Mouse (Mus musculus): ENCODE data around the gene Olfr63. TPM values are rescaled to one million over a fixed set of nuclear protein-coding genes. Genes with fewer than 3 reads are reported as not detected.
"Not testable (repeated sequence)": the region's sequence is repeated elsewhere in the genome, so short reads cannot be mapped to it uniquely, and the experiment has no call there.

Gene Olfr63
- total RNA-seq (2014; rRNA removed) (not detected in 2 replicates), polyA plus RNA-seq (2012; rRNA removed) (not detected in 2 replicates)

DNA sequence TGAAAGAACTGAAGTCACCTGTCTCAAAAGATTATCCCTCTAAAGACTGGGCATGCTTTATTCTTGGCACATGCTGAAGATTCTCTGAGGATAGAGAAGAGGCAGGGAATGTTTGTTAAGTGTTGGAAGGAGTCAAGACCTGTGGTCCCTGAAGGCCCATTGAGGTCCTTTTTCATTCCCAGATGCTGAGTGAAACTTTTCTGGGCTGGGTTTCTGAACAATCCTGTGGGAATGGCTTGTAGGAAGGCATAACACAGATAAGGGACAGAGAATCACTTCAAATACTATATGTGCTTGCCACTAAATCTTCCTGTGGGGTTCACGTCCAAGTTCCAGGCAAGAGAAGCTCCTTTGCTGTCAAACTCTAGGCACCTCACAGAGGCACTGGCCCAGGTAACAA is at the start of gene Olfr63:
Gene Olfr63 (plus strand): TSS at position 301 of the 400 bp plus-strand sequence.
- Histone ChIP-seq H3K36me3 (ENCODE audit: control insufficient read depth, insufficient read depth, low read length) (no peaks in the 10 kb centered on the region), H3K4me1 (ENCODE audit: control insufficient read depth, insufficient read depth, low read length) (no peaks in the 10 kb centered on the region), H3K4me3 (ENCODE audit: insufficient read depth, low read depth, low read length) (no peak within 1 kb of the TSS), H3K27me3 (ENCODE audit: control insufficient read depth, insufficient read depth, low read length) (no peaks in the 10 kb centered on the region), H3K79me2 (ENCODE audit: control insufficient read depth, insufficient read depth, low read length) (no peaks in the 10 kb centered on the region), H3K9ac (ENCODE audit: low read depth, low read length) (no peak within 1 kb of the TSS), H3K27ac (replicated peaks; ENCODE audit: insufficient read depth, low read depth, low read length) (no peak within 1 kb of the TSS)
- DNase-seq (ENCODE audit: extremely low read depth, low read depth, low spot score) = no peak
- WGBS = 76% methylated on average over 1 of the region's 1 CpGs
- TF ChIP-seq CTCF (IDR thresholded peaks at IDR 0.05; ENCODE audit: low read depth, low read length) = no peak
- TF ChIP-seq POLR2A (IDR thresholded peaks at IDR 0.05; ENCODE audit: extremely low read depth, insufficient read depth, low read length) = no peak

DNA sequence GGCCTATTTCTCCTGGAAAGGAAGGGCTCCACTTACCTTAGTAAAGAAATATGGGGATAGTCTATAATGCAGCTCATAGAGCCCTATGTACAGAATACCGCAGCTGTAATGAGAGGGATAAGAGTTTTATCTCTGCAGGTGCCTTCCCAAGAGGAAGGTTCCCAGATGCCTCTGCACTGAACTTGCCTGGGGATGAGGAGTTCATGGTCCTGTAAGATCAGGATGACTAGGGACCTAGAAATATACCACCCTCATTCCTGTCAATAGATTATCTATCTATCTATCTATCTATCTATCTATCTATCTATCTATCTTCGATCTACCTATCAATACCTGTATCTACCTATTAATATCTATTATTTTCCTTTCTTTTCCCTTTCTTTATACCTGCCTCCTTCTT is 42.9 kb upstream of the Olfr63 start, which contains the start of gene Olfr1564:
Gene Olfr1564 (minus strand): TSS at position 101 of the 400 bp plus-strand sequence.
- no peak within 1 kb of the TSS for H3K27ac ChIP-seq (replicated peaks; ENCODE audit: insufficient read depth, low read depth, low read length)
- no peaks in the 10 kb centered on the region for H3K27me3 ChIP-seq (ENCODE audit: control insufficient read depth, insufficient read depth, low read length)
- no peaks in the 10 kb centered on the region for H3K4me1 ChIP-seq (ENCODE audit: control insufficient read depth, insufficient read depth, low read length)
- no peak within 1 kb of the TSS for H3K9ac ChIP-seq (ENCODE audit: low read depth, low read length)
- TF ChIP-seq CTCF (IDR thresholded peaks at IDR 0.05; ENCODE audit: low read depth, low read length) (no peak), POLR2A (IDR thresholded peaks at IDR 0.05; ENCODE audit: extremely low read depth, insufficient read depth, low read length) (no peak)
- H3K4me3 ChIP-seq (ENCODE audit: insufficient read depth, low read depth, low read length) = no peak within 1 kb of the TSS
- no peak for DNase-seq (ENCODE audit: extremely low read depth, low read depth, low spot score)
- WGBS = 78% methylated on average over 2 of the region's 2 CpGs
- no peaks in the 10 kb centered on the region for H3K79me2 ChIP-seq (ENCODE audit: control insufficient read depth, insufficient read depth, low read length)
- H3K36me3 ChIP-seq (ENCODE audit: control insufficient read depth, insufficient read depth, low read length) = no peaks in the 10 kb centered on the region

DNA sequence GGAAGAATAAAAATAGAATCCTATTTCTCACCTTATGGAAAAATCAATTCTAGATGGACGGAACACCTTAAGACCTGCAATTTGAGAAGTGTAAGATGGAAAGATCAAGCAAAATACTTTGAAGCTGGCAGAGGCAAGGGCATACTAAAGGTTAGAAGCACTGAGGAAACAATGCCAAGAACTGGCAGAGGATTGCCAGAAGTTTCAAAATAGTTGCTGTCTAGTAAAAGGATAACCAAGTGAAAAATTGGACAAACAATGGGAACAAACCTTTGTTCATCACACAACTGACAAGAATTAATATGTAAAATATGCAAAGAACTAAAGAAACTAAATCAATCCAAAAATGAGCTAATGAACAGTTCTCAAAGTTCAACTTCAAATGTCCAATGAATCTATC is 27.8 kb upstream of the Olfr63 start:
- DNase-seq (ENCODE audit: extremely low read depth, low read depth, low spot score) = peak; percentile 87
- not testable (repeated sequence) for H3K79me2 ChIP-seq (ENCODE audit: control insufficient read depth, insufficient read depth, low read length); H3K4me3 ChIP-seq (ENCODE audit: insufficient read depth, low read depth, low read length); H3K27me3 ChIP-seq (ENCODE audit: control insufficient read depth, insufficient read depth, low read length); H3K36me3 ChIP-seq (ENCODE audit: control insufficient read depth, insufficient read depth, low read length); H3K27ac ChIP-seq (replicated peaks; ENCODE audit: insufficient read depth, low read depth, low read length); H3K4me1 ChIP-seq (ENCODE audit: control insufficient read depth, insufficient read depth, low read length); H3K9ac ChIP-seq (ENCODE audit: low read depth, low read length)
- WGBS = 28% methylated on average over 1 of the region's 1 CpGs

DNA sequence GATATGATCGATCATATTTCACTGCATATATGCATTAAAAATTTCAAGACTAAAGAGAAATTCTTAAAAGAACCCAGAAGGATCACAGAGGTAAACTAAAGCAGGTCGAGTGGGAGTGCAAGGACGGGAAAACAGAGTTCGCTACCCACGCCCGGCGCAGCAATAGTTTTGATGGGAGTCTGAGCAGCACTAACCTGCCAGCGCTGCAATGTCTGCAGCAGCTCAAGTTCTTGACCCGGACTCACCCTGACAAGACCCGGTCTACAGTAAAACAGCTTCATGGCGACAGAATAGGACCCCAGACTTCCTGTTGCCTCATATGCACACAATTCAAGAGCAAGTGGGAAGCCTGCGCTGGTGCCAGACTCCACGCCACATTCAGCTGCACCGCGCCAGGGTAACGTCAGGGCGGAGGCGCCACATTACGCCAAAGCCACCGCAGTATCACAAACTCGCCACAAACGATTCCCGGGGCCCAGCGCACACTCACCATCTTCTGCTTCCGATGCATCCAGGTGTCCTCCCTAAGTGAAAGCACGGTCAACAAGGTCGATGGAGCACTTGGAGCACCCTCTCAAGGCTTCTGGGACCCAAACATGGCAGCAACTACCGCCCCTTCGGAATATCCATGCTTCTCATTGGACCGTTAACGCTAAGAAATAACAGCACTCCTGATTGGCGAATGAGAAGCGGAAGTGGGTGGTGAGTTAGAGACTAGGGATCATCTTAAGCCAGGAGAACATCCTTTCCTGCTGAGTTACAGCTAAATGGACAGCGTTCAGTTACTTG is 9.8 kb upstream of the Olfr63 start, which contains the start of gene Zfp955a:
Gene Zfp955a (minus strand): TSS at position 616 of the 789 bp plus-strand sequence.
- H3K4me3 ChIP-seq (ENCODE audit: insufficient read depth, low read depth, low read length); H3K36me3 ChIP-seq (ENCODE audit: control insufficient read depth, insufficient read depth, low read length); DNase-seq (ENCODE audit: extremely low read depth, low read depth, low spot score); H3K79me2 ChIP-seq (ENCODE audit: control insufficient read depth, insufficient read depth, low read length); H3K9ac ChIP-seq (ENCODE audit: low read depth, low read length); H3K4me1 ChIP-seq (ENCODE audit: control insufficient read depth, insufficient read depth, low read length); H3K27me3 ChIP-seq (ENCODE audit: control insufficient read depth, insufficient read depth, low read length); H3K27ac ChIP-seq (replicated peaks; ENCODE audit: insufficient read depth, low read depth, low read length): not testable (repeated sequence)
- 33% methylated on average over 1 of the region's 34 CpGs for WGBS

DNA sequence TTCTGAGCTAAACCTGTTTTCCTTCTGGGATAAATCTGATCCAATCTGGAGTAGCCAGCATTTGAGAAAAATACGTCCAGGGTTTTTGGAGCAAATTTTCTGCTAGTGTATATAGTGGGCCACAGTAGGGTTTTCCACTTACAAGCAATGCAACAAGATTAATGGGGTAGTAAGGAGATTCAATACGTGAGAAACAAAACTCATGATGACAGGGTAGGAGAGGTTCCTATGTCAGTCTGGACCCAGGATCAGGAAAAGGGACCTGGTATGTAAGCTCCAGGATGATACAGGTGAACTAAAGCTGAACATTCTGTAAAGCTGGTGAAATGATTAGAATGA is 9.2 kb upstream of the Olfr63 start:
- H3K79me2 ChIP-seq (ENCODE audit: control insufficient read depth, insufficient read depth, low read length); H3K4me1 ChIP-seq (ENCODE audit: control insufficient read depth, insufficient read depth, low read length); H3K9ac ChIP-seq (ENCODE audit: low read depth, low read length); DNase-seq (ENCODE audit: extremely low read depth, low read depth, low spot score); H3K36me3 ChIP-seq (ENCODE audit: control insufficient read depth, insufficient read depth, low read length); H3K4me3 ChIP-seq (ENCODE audit: insufficient read depth, low read depth, low read length); H3K27me3 ChIP-seq (ENCODE audit: control insufficient read depth, insufficient read depth, low read length); H3K27ac ChIP-seq (replicated peaks; ENCODE audit: insufficient read depth, low read depth, low read length): not testable (repeated sequence)
- no CpG with 5 or more reads among the region's 2 CpGs for WGBS

DNA sequence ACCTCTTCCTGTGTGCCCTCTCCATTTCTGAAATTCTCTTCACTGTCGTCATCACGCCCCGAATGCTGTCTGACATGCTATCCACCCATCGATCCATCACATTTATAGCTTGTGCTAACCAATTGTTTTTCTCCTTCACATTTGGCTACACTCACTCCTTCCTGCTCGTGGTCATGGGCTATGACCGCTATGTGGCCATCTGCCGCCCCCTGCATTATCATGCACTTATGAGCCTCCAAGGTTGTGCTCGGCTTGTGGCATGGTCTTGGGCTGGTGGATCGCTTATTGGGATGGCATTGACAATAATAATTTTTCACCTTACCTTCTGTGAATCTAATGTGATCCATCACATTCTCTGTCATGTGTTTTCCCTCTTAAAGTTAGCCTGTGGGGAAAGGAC is 4.4 kb downstream of the Olfr63 start:
- H3K4me1 ChIP-seq (ENCODE audit: control insufficient read depth, insufficient read depth, low read length) = no peaks in the 10 kb centered on the region
- H3K27ac ChIP-seq (replicated peaks; ENCODE audit: insufficient read depth, low read depth, low read length) = no peak overlapping the region
- H3K27me3 ChIP-seq (ENCODE audit: control insufficient read depth, insufficient read depth, low read length) = no peaks in the 10 kb centered on the region
- H3K9ac ChIP-seq (ENCODE audit: low read depth, low read length) = no peak overlapping the region
- H3K4me3 ChIP-seq (ENCODE audit: insufficient read depth, low read depth, low read length) = no peak overlapping the region
- no peaks in the 10 kb centered on the region for H3K79me2 ChIP-seq (ENCODE audit: control insufficient read depth, insufficient read depth, low read length)
- DNase-seq (ENCODE audit: extremely low read depth, low read depth, low spot score) = no peak
- no peaks in the 10 kb centered on the region for H3K36me3 ChIP-seq (ENCODE audit: control insufficient read depth, insufficient read depth, low read length)
- WGBS = 84% methylated on average over 9 of the region's 9 CpGs
- TF ChIP-seq POLR2A (IDR thresholded peaks at IDR 0.05; ENCODE audit: extremely low read depth, insufficient read depth, low read length) (no peak), CTCF (IDR thresholded peaks at IDR 0.05; ENCODE audit: low read depth, low read length) (no peak)

DNA sequence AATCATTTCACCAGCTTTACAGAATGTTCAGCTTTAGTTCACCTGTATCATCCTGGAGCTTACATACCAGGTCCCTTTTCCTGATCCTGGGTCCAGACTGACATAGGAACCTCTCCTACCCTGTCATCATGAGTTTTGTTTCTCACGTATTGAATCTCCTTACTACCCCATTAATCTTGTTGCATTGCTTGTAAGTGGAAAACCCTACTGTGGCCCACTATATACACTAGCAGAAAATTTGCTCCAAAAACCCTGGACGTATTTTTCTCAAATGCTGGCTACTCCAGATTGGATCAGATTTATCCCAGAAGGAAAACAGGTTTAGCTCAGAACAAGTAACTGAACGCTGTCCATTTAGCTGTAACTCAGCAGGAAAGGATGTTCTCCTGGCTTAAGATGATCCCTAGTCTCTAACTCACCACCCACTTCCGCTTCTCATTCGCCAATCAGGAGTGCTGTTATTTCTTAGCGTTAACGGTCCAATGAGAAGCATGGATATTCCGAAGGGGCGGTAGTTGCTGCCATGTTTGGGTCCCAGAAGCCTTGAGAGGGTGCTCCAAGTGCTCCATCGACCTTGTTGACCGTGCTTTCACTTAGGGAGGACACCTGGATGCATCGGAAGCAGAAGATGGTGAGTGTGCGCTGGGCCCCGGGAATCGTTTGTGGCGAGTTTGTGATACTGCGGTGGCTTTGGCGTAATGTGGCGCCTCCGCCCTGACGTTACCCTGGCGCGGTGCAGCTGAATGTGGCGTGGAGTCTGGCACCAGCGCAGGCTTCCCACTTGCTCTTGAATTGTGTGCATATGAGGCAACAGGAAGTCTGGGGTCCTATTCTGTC is 24.8 kb downstream of the Olfr63 start, which contains the start of gene Zfp955b:
Gene Zfp955b (plus strand): TSS at position 506 of the 837 bp plus-strand sequence.
- not testable (repeated sequence) for H3K4me1 ChIP-seq (ENCODE audit: control insufficient read depth, insufficient read depth, low read length); H3K79me2 ChIP-seq (ENCODE audit: control insufficient read depth, insufficient read depth, low read length); H3K36me3 ChIP-seq (ENCODE audit: control insufficient read depth, insufficient read depth, low read length); H3K27me3 ChIP-seq (ENCODE audit: control insufficient read depth, insufficient read depth, low read length); H3K27ac ChIP-seq (replicated peaks; ENCODE audit: insufficient read depth, low read depth, low read length); DNase-seq (ENCODE audit: extremely low read depth, low read depth, low spot score); H3K4me3 ChIP-seq (ENCODE audit: insufficient read depth, low read depth, low read length); H3K9ac ChIP-seq (ENCODE audit: low read depth, low read length)
- no CpG with 5 or more reads among the region's 25 CpGs for WGBS

DNA sequence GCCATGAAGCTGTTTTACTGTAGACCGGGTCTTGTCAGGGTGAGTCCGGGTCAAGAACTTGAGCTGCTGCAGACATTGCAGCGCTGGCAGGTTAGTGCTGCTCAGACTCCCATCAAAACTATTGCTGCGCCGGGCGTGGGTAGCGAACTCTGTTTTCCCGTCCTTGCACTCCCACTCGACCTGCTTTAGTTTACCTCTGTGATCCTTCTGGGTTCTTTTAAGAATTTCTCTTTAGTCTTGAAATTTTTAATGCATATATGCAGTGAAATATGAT is 25.3 kb downstream of the Olfr63 start:
- not testable (repeated sequence) for H3K4me3 ChIP-seq (ENCODE audit: insufficient read depth, low read depth, low read length); H3K9ac ChIP-seq (ENCODE audit: low read depth, low read length)

More for the DNA sequence above, 25.3 kb downstream of the Olfr63 start:
- not testable (repeated sequence) for DNase-seq (ENCODE audit: extremely low read depth, low read depth, low spot score); H3K79me2 ChIP-seq (ENCODE audit: control insufficient read depth, insufficient read depth, low read length); H3K27me3 ChIP-seq (ENCODE audit: control insufficient read depth, insufficient read depth, low read length); H3K36me3 ChIP-seq (ENCODE audit: control insufficient read depth, insufficient read depth, low read length); H3K4me1 ChIP-seq (ENCODE audit: control insufficient read depth, insufficient read depth, low read length); H3K27ac ChIP-seq (replicated peaks; ENCODE audit: insufficient read depth, low read depth, low read length)
- no CpG with 5 or more reads among the region's 9 CpGs for WGBS

Data from liver, adult 2 months (tissue).